Mouse (Mus musculus) gastrocnemius, adult 2 months (tissue): ENCODE data around the gene Wwp2. TPM values are rescaled to one million over a fixed set of nuclear protein-coding genes. Genes with fewer than 3 reads are reported as not detected.

ENCODE experiments used
- DNase-seq: peaks from one replicate; pipeline ENCODE4 v3.0.0; 2022
- H3K27ac ChIP-seq: fragments of 200-600 bp; 2 replicates; pipeline ENCODE4 v1.8.1; 2022; ENCODE audit warnings: mild to moderate bottlenecking
- H3K4me3 ChIP-seq: fragments of 200-600 bp; 2 replicates; pipeline ENCODE4 v1.8.1; 2022; ENCODE audit warnings: mild to moderate bottlenecking, moderate library complexity
- CTCF ChIP-seq: fragments of 200-600 bp; IDR thresholded peaks from 2 replicates; pipeline ENCODE4 v1.8.1; 2022; ENCODE audit warnings: antibody characterized with exemption, mild to moderate bottlenecking, moderate library complexity
- intact Hi-C: fragments of 180-260 bp; cut with DNase I; formaldehyde crosslinking; loops from one replicate; pipeline ENCODE4 v1.15.1; 2025
- total RNA-seq, 2 experiments: library from RNA; stranded (reverse); gene quantifications; 2 replicates each; pipeline ENCODE4 v1.2.3; 2021

Wwp2 gene
- total RNA-seq, 2 experiments from 2014 or later: 15.0 to 16.9 TPM

GRCm38 (mm10) chr8:107403038-107403781, 33.0 kb upstream of the Wwp2 start, which contains the start of gene Nqo1:
Nqo1 (minus strand) TSS chr8:107403206.
- H3K27ac ChIP-seq: peak within 1 kb of the TSS; percentile 84
- intact Hi-C loops: no loop called here
- no peak for TF ChIP-seq CTCF
- DNase-seq: peak; percentile 88
- H3K4me3 ChIP-seq: peak within 1 kb of the TSS; percentile 74

- TF ChIP-seq CTCF: no peak
- DNase-seq: no peak
- peak overlapping the region; percentile 74 for H3K4me3 ChIP-seq
- H3K27ac ChIP-seq: peak overlapping the region; percentile 84
- intact Hi-C loops: no loop called here
Observed at GRCm38 (mm10) chr8:107404057-107404456, 32.1 kb upstream of the Wwp2 start.

GRCm38 (mm10) chr8:107405935-107406334, 30.2 kb upstream of the Wwp2 start:
- no peak for TF ChIP-seq CTCF
- Histone ChIP-seq H3K4me3 (no peak overlapping the region), H3K27ac (no peak overlapping the region)
- DNase-seq: no peak
- intact Hi-C loops: no loop called here

- no peak for DNase-seq
- H3K4me3 ChIP-seq: no peak overlapping the region
- TF ChIP-seq CTCF: peak; percentile 67
- intact Hi-C loops: no loop called here
- H3K27ac ChIP-seq: no peak overlapping the region
Observed at GRCm38 (mm10) chr8:107411391-107411790, 24.8 kb upstream of the Wwp2 start.

- no peak for TF ChIP-seq CTCF
- intact Hi-C loops: no loop called here
- Histone ChIP-seq H3K4me3 (no peak overlapping the region), H3K27ac (no peak overlapping the region)
- DNase-seq: no peak
Observed at GRCm38 (mm10) chr8:107412552-107412951, 23.6 kb upstream of the Wwp2 start.

GRCm38 (mm10) chr8:107413881-107414280, 22.3 kb upstream of the Wwp2 start:
- no peak for TF ChIP-seq CTCF
- H3K4me3 ChIP-seq: no peak overlapping the region
- no peak overlapping the region for H3K27ac ChIP-seq
- intact Hi-C loops: no loop called here
- DNase-seq: no peak

- TF ChIP-seq CTCF: no peak
- Histone ChIP-seq H3K27ac (no peak overlapping the region), H3K4me3 (no peak overlapping the region)
- intact Hi-C loops: no loop called here
- DNase-seq: no peak
Observed at GRCm38 (mm10) chr8:107417001-107417400, 19.2 kb upstream of the Wwp2 start.

GRCm38 (mm10) chr8:107424176-107424575, 12.0 kb upstream of the Wwp2 start:
- TF ChIP-seq CTCF: no peak
- Histone ChIP-seq H3K27ac (peak overlapping the region; percentile 87), H3K4me3 (peak overlapping the region; percentile 98)
- DNase-seq: no peak
- intact Hi-C loops: loop anchor here (2.0 kb wide), 1 partner anchor 321 kb away; no protein-coding TSS in a partner anchor

- no peak; the same call in 1 of the 2 replicates for TF ChIP-seq CTCF
- Histone ChIP-seq H3K4me3 (peak within 1 kb of the TSS; percentile 98), H3K27ac (peak within 1 kb of the TSS; percentile 87)
- DNase-seq: peak; percentile 99
- intact Hi-C loops: loop anchor here (1.0 to 2.0 kb wide), 2 partner anchors 38 to 322 kb away; no protein-coding TSS in a partner anchor
Observed at GRCm38 (mm10) chr8:107424597-107425229, 11.5 kb upstream of the Wwp2 start, which contains the start of gene Nob1. Nob1 (minus strand) TSS chr8:107425051.

GRCm38 (mm10) chr8:107425230-107425597, 11.0 kb upstream of the Wwp2 start:
- Histone ChIP-seq H3K4me3 (peak overlapping the region; percentile 98), H3K27ac (peak overlapping the region; percentile 87; the same call in 1 of the 2 replicates)
- TF ChIP-seq CTCF: no peak
- intact Hi-C loops: loop anchor here (1.0 to 2.0 kb wide), 2 partner anchors 39 to 322 kb away; no protein-coding TSS in a partner anchor
- no peak for DNase-seq

GRCm38 (mm10) chr8:107430821-107431220, 5.3 kb upstream of the Wwp2 start:
- H3K27ac ChIP-seq: no peak overlapping the region
- no peak for TF ChIP-seq CTCF
- intact Hi-C loops: no loop called here
- no peak overlapping the region for H3K4me3 ChIP-seq
- no peak for DNase-seq

GRCm38 (mm10) chr8:107435421-107435961, 674 bp upstream of the Wwp2 start:
- intact Hi-C loops: no loop called here
- Histone ChIP-seq H3K4me3 (peak overlapping the region; percentile 92), H3K27ac (peak overlapping the region; percentile 91; the same call in 1 of the 2 replicates)
- no peak for TF ChIP-seq CTCF
- no peak for DNase-seq
